Mouse (Mus musculus): ENCODE results near the gene Stxbp1. TPM values are rescaled to one million over a fixed set of nuclear protein-coding genes. Genes with fewer than 3 reads are reported as not detected.

Gene Stxbp1
- polyA plus RNA-seq, 1 experiment: 2.3 TPM

DNA sequence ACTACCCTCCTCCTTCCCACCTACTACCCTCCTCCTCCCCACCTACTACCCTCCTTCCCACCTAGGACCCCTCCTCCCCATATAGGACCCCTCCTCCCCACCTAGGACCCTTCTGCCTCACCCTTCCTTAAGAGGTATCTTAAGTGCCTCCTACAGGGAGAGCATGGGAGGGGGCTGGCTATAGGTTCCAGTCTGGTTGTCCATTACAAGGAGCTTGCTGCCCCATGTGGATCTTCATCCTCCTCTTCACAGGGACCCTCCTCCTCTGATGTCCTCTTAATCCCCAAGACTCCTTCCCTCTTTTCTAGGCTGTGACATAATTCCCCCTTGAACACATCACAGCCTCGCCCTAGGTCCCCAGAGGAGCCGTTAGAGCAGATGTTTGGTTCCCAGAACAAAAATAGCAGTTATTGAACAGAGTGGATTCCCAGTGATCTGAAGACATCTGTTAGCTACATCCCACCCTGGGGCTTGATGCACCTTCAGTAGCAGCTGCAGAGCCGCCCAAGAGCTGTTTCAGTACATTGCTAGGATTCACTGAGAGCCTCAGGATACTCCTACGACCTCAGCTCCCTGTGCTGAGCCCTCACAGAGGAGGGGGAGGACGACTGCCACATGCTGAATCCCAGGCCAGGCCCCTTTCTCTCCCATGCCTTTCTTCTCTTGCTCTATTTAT lies 8.9 kb upstream of the Stxbp1 start:
- TF ChIP-seq GATA1 (IDR thresholded peaks at IDR 0.05; ENCODE audit: low read length): no peak

DNA sequence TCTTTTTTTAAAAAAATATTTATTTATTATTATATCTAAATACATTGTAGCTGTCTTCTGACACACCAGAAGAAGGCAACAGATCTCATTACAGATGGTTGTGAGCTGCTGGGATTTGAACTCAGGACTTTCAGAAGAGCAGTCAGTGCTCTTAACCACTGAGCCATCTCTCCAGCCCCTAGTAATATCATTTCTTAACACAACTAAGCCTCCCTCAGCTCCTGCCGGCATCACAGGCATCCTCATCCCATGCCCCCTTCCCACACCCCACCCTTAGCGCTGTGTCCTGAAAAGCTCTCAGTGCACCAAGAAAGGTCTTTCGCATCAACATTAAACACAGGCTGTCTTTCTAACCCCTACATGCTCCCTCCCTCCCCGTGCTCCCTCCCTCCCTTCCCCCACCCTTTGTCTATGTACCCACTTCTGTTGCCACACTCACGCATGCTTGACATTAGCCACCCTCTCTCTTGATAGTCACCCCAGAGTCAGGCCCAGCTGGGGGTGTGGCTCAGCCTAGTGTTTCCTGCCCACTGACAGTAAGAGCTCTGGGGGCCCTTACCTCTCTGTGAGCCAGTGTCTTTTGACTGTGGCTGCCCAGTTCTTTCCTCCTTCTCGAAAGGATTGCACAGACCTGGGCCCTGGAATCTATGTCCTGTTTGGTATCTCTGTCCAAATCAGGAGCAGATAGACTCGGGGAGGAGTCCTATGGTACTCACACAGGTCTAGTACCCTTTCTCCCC lies 8.2 kb upstream of the Stxbp1 start:
- TF ChIP-seq GATA1 (IDR thresholded peaks at IDR 0.05; ENCODE audit: low read length): no peak

DNA sequence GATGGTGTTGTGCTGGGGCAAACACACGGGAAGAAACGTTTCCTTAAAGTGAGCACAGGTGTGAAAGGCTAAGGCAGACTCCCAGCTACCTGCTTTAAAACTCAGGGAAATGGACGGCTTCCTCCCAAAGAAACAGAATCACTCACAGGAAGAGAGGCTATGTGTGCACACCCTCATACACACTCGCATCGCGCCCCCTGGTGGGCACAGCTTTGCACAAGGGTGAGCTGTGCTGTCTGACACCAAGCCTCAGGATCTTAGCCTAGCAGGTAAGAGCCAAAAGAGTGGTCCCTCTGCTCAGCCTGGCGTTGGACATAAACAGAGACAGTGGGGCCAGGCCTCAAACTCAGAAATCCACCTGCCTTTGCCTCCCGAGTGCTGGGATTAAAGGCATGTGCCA lies 7.2 kb upstream of the Stxbp1 start:
- TF ChIP-seq GATA1 (IDR thresholded peaks at IDR 0.05; ENCODE audit: low read length): no peak

DNA sequence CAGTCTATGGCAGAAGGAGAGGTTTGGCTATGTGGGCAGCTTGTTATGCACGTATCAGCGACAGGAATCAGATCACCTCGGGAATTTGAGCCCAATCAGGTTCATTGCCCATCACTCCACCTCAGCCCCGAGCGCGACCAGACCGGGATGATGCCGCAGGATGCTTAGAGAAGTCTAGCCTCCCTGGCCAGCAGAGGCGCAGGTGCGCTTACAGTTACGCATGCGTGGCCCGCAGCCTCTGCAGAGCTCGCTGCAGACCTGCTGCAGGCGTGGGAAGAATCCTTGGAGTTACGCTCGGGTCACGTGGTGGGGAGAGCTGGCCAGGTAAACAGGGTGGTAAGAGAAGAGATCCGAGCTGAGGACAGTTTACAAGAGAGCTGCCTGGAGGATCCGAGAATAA lies 5.1 kb upstream of the Stxbp1 start:
- no peak for TF ChIP-seq GATA1 (IDR thresholded peaks at IDR 0.05; ENCODE audit: low read length)

DNA sequence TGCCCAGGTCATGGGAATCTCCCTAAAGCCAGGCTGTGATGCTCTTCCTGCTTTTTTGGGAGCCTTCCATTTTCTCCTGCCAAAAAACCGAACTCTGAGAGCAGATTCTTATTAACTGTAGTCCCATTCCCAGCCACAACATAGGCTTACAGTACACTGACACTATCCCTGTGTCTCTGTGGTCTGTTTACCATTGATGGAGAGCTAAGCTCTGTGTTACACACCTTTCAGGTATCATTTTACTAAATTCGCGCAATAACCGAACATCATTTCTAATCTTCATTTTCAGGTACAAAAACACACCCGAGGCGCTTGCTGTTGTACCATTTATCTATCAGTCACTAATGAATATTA lies 400 bp upstream of the Stxbp1 start:
- no peak for TF ChIP-seq GATA1 (IDR thresholded peaks at IDR 0.05; ENCODE audit: low read length)

DNA sequence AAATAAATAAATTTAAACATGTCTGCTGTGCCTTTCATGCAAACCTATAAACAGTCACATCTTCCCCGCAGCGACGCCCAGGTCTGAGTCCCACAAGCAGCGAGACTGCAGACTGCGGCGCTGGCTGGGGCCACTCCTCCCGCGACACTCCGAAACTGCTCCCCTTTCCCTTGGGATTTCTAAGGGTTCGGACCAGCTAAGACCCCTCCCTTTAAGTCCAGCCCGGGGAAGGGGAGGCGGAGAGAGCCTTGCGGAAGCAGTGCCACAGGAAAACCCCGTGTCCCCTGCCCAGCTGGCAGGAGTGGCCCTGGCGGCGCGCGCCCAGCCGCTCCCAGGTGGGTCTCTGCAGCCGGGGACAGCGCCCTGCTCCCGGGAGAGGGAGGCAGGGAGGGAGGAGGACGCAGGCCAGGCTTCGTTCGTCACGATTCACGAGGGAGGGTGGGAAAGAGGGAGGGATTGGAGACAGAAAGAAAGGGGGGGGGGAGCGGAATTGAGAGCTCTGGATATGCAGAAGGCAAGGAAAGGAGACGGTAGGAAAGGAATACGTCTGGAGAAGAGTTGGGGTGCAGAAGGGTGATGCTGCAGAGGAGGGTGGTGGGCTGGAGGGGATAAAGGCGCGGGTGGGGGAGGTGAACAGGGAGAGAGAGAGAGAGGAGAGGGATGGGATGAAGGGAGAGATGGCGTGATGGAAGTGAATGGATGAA lies 792 bp downstream of the Stxbp1 start:
- TF ChIP-seq GATA1 (IDR thresholded peaks at IDR 0.05; ENCODE audit: low read length): no peak

DNA sequence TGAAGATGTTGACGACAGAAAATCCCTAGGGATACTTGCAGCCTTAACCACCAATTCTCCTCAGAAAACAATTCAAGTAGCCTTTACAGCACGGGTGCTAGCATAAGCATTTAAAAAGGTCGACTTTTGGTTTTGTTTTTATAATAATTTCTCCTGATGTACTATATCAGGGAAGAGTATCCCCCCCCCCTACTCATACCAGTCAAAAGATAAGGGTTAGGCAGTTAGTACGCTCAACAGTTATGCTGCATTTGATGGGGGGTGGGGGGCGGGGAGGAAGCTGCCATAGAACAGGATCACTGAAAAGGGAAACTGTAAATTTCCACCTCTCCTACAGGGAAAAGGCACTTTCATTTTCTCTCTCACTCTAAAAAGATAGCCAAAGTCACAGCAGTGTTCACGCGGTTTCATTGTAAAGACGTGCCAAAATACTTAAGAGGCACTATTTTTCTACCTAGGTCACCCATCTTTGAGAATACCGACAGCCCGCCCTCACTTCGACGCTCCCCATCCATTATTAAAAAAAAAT lies 1.4 kb downstream of the Stxbp1 start:
- no peak for TF ChIP-seq GATA1 (IDR thresholded peaks at IDR 0.05; ENCODE audit: low read length)

DNA sequence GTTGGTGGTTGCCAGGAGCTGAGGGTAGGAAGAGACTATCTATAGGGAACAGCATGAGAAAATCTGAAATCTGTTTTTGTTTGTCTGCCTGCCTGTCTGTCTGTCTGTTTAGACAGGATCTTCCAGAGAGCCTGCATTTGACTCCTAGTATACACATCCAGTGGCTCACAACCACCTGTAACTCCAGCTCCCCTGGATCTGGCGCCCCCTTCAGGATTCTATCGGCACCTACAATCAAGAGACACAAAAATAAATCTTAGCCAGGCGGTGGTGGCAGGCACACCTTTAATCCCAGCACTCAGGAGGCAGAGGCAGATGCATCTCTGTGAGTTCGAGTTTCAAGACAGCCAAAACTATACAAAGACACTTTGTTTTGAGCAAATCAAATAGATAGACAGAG lies 4.5 kb downstream of the Stxbp1 start:
- no peak for TF ChIP-seq GATA1 (IDR thresholded peaks at IDR 0.05; ENCODE audit: low read length)

DNA sequence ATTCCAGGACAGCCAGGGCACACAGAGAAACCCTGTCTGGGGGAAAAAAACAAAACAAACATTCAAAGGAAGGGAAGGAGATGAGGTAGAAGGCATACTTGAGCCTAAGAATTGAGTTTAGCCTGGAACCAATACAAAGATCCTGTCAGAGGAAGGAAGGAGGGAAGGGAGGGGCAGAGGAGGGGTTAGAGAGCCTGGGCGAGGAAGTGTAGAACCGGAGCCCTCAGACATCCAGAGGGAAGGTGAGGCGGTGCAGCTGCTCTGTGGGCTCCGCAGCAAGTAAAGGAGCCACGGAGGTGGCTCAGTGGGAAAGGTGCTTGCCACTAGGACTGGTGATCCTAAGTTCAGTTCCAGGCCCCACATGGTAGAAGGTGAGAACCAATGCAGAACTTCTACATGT lies 5.9 kb downstream of the Stxbp1 start:
- TF ChIP-seq GATA1 (IDR thresholded peaks at IDR 0.05; ENCODE audit: low read length): no peak

DNA sequence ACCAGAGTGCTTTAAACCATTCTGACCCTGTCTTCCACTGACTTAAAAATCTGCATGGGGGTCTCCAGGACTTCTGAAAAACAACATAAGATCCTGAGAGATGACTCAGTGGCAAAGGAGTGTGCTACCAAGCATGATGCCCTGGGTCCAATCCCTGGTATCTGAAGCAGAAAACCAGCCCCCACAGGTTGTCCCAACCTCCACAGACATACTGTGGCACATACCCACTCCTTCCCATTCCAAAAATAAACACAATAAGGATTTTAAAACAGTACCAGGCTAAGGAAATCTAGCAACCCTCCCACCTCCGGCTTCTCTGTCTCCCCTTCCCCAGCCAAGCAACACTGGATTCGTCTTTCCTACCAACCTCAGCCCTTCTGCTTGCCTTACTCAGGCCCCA lies 7.8 kb downstream of the Stxbp1 start:
- TF ChIP-seq GATA1 (IDR thresholded peaks at IDR 0.05; ENCODE audit: low read length): no peak

DNA sequence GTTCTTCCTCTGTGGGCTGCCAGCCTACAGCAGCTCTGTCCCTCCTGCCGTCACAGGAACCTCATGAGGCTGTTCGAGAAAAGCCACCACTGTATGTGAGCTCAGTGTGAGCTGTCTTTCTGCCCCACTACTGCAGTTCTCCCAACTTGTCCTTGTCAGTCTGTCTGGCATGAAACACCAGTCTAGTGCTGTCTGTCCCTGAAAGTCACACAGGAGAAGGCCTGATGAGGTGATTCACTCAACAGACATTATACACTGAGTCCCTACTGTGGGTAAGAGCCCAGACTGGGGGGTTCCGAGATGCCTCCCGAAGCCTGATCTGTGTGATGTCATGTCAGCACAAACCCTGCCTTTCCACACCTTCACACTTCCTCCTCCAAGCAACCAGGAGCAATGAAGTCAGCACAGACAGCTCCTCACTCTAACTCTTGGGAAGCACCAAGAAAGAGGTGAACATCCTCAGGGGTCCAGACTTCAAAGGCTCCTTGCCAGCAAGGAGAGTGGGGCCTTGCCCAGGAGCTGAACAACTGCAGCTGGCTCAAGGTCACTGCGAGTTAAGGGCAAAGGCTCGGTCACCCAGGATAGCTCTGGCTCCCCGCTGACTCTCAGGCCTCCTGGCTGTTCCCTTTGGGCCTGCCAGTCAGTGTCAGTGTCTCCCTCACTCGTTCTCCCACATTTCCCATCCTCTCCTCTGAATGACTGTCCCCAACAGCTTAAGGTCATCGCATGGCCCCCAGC lies 8.7 kb downstream of the Stxbp1 start:
- TF ChIP-seq GATA1 (IDR thresholded peaks at IDR 0.05; ENCODE audit: low read length): no peak

DNA sequence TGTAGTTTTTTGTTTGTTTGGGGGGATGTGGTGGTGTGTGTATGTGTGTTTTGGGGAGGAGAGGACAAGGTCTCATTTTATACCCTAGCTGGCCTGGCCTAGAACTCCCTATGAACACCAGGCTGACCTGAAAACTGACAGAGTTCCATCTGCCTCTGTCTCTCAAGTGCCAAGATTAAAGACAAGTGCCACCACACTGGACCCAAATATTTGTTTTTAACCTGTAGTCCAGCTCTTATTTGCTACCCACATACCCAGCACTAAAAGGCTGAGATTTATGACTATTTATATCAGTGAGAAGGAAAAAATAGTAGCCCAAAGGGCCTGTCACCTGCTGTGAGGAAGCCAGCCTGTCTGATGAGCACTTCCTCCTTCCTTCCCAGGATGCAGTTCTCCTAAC lies 11.5 kb downstream of the Stxbp1 start:
- TF ChIP-seq GATA1 (IDR thresholded peaks at IDR 0.05; ENCODE audit: low read length): no peak

DNA sequence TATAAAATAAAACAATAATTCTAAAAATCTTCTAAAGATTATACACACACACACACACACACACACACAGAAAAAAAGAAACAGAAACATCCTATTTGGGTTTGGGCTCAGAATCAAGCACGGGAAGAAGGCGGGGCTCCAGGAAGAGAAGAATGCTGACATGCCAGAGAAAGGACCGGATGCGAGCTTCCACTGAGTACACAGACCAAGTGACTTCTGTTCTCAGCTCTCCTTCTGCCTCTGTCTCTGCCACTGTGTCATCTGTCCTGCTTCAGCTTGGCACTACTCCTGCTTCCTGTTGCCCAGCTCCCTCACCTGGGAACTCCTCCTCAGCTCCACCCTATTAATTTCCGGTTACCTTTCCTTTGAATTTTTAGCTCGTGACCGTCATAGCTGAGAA lies 12.5 kb downstream of the Stxbp1 start:
- no peak for TF ChIP-seq GATA1 (IDR thresholded peaks at IDR 0.05; ENCODE audit: low read length)

DNA sequence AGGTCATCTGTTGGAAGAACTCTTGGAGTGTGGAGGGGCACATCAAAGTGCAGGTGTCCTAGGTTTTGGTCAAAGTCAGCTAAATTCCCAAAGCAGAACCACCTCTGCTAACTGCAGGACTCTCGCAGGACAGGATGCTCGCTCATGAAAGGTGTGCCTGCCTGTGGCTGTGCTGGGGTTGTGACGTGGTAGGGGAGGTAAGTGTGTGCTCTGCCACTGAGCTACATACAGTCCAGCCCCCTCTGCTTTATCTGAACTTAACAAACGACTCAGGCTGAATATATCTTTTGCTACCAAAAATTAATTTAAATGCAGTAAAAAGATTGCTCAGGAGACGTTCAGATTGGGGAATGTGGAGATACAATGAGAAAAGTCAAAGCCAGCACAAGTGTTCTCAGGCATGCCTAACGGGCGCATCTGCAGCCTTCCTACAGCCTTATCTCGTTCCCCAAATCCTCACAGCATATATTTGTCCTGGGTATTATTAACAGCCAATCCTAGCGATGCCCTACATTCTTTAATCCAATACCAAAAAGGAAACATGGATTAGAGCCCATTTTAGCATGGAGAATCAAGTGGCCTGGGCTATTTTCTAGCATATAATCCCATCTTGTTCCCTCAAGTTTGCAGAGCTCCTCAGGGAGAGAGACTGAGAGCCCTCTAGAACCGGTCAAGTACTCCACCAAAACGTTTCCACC lies 17.9 kb downstream of the Stxbp1 start:
- TF ChIP-seq GATA1 (IDR thresholded peaks at IDR 0.05; ENCODE audit: low read length): no peak

DNA sequence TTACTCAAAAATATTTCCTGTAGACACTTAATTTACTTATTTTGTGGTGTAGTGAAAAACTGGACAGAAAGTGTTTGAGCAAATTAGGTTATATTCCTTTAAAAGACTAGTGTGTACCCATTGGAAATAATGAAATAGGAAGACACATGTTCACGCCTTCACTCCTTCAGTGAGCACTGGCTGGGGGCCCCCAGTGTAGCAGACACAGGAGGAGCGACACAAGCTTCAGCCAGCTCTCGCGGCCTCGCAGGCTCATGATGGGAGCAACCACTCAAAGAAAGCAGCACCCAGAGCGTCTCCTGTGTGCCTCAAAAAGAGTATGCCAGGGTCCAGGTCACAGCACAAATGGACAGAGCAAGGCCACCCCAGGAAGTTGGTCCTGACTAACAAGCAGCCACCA lies 21.2 kb downstream of the Stxbp1 start:
- TF ChIP-seq GATA1 (IDR thresholded peaks at IDR 0.05; ENCODE audit: low read length): no peak

Data from G1E-ER4 (cell line).